Mouse (Mus musculus): ENCODE results near the gene Nt5c. TPM values are rescaled to one million over a fixed set of nuclear protein-coding genes. Genes with fewer than 3 reads are reported as not detected.

Nt5c gene
- polyA plus RNA-seq, 1 experiment from 2014 or later: 77.2 TPM

DNA sequence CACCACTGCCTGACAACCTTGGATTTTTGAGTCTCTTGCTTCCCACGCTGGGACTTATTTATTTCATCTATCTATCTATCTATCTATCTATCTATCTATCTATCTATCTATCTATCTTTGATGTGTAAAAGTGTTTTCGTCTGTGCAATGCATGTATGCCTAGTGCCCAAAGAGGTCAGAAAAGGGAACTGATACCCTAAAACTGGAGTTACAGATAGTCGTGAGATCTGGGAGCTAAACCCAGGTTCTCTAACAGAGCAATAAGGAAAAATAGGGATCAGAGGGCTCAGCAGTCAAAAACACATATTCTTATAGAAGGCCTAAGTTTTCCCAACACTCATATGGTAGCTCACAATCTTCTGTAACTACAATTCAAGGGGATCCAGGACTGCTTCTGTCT, 27.9 kb upstream of the Nt5c start:
- WGBS: 90% methylated on average over 3 of the region's 3 CpGs
- no peak for ATAC-seq (ENCODE audit: insufficient number of reproducible peaks, insufficient read depth, low FRiP score, low TSS enrichment, low read depth)
- Histone ChIP-seq H3K4me3 (no peak overlapping the region), H3K27me3 (no peaks in the 10 kb centered on the region), H3K4me1 (no peaks in the 10 kb centered on the region), H3K36me3 (peaks cover 21% of the 10 kb centered on the region), H3K9ac (no peak overlapping the region), H3K4me2 (no peak overlapping the region), H3K27ac (no peak overlapping the region), H3K9me3 (no peaks in the 10 kb centered on the region)

DNA sequence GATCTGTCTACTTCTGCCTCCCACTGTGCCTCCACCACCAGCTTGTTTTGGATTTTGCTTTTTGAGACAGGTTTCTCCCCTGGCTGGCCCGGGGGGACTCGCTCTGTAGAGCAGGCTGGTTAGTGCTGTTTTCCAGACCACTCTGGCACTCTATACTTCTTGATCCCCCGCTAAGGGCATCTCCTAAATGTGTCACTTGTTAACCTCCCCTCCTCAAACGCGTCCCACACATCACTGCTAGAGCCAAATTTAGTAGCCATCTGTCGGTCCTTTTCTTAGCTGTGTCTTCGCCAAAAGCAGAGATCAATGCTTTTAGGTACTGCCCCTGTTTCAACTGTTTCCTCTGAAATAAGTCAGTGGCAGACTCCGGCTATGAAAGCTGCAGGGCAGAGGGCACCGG, 27.0 kb upstream of the Nt5c start:
- H3K4me2 ChIP-seq: no peak overlapping the region
- H3K9ac ChIP-seq: no peak overlapping the region
- WGBS: 62% methylated on average over 9 of the region's 9 CpGs
- no peaks in the 10 kb centered on the region for H3K27me3 ChIP-seq
- ATAC-seq (ENCODE audit: insufficient number of reproducible peaks, insufficient read depth, low FRiP score, low TSS enrichment, low read depth): no peak
- H3K4me1 ChIP-seq: no peaks in the 10 kb centered on the region
- H3K36me3 ChIP-seq: peaks cover 14% of the 10 kb centered on the region
- H3K9me3 ChIP-seq: no peaks in the 10 kb centered on the region
- H3K27ac ChIP-seq: no peak overlapping the region
- no peak overlapping the region for H3K4me3 ChIP-seq

GRCm38 (mm10) chr11:115516942-115517341, 25.3 kb upstream of the Nt5c start:
- Histone ChIP-seq H3K4me3 (no peak overlapping the region), H3K4me2 (no peak overlapping the region), H3K27ac (no peak overlapping the region), H3K27me3 (no peaks in the 10 kb centered on the region), H3K4me1 (peaks cover 14% of the 10 kb centered on the region), H3K36me3 (peaks cover 3% of the 10 kb centered on the region), H3K9ac (no peak overlapping the region), H3K9me3 (no peaks in the 10 kb centered on the region)
- ATAC-seq (ENCODE audit: insufficient number of reproducible peaks, insufficient read depth, low FRiP score, low TSS enrichment, low read depth): no peak
- 78% methylated on average over 5 of the region's 5 CpGs for WGBS

DNA sequence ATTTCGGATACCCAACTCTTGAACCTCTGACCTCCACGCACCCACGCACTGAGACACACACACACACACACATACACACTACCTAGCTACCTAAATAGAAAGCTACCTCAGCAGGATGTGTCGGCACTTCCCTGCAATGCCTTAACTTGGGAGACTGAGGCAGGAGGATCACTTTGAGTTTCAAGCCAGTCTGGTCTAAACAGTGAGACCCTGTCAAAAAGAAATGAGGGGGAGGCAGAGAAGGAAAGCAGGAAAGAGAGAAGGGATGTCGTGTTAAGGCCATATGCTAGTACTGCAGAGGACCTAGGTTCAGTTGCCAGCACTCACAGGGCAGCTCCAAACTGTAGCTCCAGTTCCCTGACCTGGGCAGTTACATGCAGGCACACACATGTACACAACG, 23.4 kb upstream of the Nt5c start:
- Histone ChIP-seq H3K4me2 (peak overlapping the region; percentile 3; the same call in 1 of the 2 replicates), H3K36me3 (no peaks in the 10 kb centered on the region), H3K27ac (no peak overlapping the region), H3K27me3 (no peaks in the 10 kb centered on the region), H3K9me3 (no peaks in the 10 kb centered on the region), H3K9ac (no peak overlapping the region), H3K4me3 (no peak overlapping the region), H3K4me1 (peaks cover 33% of the 10 kb centered on the region)
- WGBS: 68% methylated on average over 6 of the region's 6 CpGs
- no peak for ATAC-seq (ENCODE audit: insufficient number of reproducible peaks, insufficient read depth, low FRiP score, low TSS enrichment, low read depth)

DNA sequence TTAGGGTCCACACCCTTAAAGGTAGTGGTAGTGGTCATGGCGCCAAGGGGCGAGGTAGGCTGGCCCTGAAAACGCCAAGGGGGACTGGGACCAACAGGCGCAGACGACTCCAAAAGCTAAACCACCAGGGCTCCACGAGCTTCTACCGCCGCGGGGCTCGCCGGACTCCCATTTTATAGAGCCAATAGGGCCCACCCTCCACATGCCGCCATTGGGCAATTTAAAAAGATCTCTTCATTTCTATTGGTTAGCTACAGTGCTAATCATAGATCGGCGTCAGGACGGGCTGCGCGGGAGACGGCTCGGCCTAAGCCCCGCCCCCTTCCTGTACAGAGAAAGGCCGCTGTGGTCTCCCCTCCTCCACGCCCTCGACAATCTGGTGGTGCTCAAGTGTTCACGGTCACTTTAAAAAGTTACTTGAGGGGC, 22.6 kb upstream of the Nt5c start, which contains the start of gene Jpt1:
Jpt1 (minus strand) TSS at position 150 of the 426 bp plus-strand sequence.
- WGBS: under 1% methylated on average over 24 of the region's 24 CpGs
- Histone ChIP-seq H3K4me3 (peak within 1 kb of the TSS; percentile 95), H3K4me1 (peaks cover 38% of the 10 kb centered on the region), H3K27ac (peak within 1 kb of the TSS; percentile 85), H3K4me2 (peak within 1 kb of the TSS; percentile 94), H3K27me3 (no peaks in the 10 kb centered on the region), H3K9me3 (no peaks in the 10 kb centered on the region), H3K9ac (peak within 1 kb of the TSS; percentile 98), H3K36me3 (no peaks in the 10 kb centered on the region)
- peak; percentile 95 for ATAC-seq (ENCODE audit: insufficient number of reproducible peaks, insufficient read depth, low FRiP score, low TSS enrichment, low read depth)

DNA sequence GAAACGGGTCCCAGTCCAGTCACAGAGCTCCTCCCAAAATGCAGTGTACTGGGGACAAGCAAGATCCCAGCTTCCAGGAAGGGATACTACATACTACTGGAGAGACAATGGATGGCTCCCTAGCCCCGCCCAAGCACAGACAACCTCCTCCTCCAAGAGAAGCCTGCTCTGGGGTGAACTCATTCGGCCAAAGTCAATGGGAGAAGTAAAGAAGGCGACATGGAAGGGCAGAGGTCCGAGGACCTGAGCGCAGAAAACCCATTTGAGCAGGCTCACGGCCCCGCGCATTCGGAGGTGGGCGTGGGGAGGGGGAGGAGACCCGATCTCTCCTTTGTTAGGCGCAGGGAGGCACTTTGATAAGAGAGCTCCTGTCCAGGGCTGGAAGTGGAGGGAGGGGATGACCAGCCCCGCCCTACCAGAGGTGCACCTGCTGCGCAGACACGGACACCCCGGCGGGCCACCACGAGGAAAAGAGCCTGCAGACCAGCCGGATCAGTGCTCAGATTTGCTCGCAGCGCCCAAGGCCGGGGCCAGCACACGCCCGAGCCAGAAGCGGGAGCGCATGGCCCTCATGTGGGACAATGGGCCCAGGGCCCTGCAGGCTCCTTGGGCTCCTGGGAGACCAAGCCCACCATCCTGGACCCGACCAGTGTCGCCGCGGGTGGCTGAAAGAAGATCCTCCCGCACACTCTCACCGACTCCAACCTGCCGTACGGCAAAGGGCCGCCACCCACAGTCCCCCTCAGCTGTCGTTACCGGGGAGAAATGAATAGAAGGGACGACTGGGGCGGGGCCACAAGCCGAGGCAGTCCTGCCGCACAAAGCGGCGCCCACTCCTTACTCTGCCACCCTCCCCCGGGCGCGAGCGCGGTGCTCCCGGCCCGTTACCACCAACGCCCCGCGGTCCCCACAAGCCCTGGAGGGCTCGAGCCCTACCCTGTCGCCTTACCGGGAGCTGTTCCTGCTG, 21.9 kb upstream of the Nt5c start:
- H3K27me3 ChIP-seq: no peaks in the 10 kb centered on the region
- ATAC-seq (ENCODE audit: insufficient number of reproducible peaks, insufficient read depth, low FRiP score, low TSS enrichment, low read depth): peak; percentile 49
- H3K36me3 ChIP-seq: no peaks in the 10 kb centered on the region
- peaks cover 41% of the 10 kb centered on the region for H3K4me1 ChIP-seq
- H3K9me3 ChIP-seq: no peaks in the 10 kb centered on the region
- H3K27ac ChIP-seq: peak overlapping the region; percentile 85
- H3K4me3 ChIP-seq: peak overlapping the region; percentile 95
- peak overlapping the region; percentile 98 for H3K9ac ChIP-seq
- peak overlapping the region; percentile 94 for H3K4me2 ChIP-seq
- under 1% methylated on average over 55 of the region's 57 CpGs for WGBS

- H3K27me3 ChIP-seq: no peaks in the 10 kb centered on the region
- H3K4me2 ChIP-seq: peak overlapping the region; percentile 94
- H3K36me3 ChIP-seq: no peaks in the 10 kb centered on the region
- WGBS: 23% methylated on average over 8 of the region's 8 CpGs
- H3K4me3 ChIP-seq: peak overlapping the region; percentile 95
- H3K27ac ChIP-seq: peak overlapping the region; percentile 85; the same call in 1 of the 2 replicates
- no peaks in the 10 kb centered on the region for H3K9me3 ChIP-seq
- H3K4me1 ChIP-seq: peaks cover 41% of the 10 kb centered on the region
- peak overlapping the region; percentile 98 for H3K9ac ChIP-seq
- no peak for ATAC-seq (ENCODE audit: insufficient number of reproducible peaks, insufficient read depth, low FRiP score, low TSS enrichment, low read depth)
These were observed 20.9 kb upstream of the Nt5c start for GRCm38 (mm10) chr11:115512407-115513183.

DNA sequence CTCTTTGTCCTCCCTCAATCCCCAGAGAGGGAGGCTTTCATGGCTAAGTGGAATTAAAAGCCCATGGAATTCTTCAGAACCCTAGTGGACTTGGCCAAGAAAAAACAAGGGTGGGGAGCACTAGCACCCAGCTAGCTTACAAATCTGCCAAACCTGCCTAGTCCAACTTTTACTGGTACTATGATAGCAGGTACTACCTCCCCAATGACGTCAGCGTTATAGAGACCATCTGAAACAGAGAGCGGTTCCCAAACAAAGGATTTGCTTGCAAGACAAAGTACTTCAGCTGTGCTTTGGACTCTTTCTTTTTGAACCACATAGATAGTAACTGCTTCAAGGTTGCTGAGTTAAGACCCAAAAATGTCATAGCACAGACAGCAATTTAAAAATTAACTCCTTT, 20.3 kb upstream of the Nt5c start:
- Histone ChIP-seq H3K4me2 (peak overlapping the region; percentile 94), H3K4me3 (peak overlapping the region; percentile 95), H3K9me3 (no peaks in the 10 kb centered on the region), H3K27me3 (no peaks in the 10 kb centered on the region), H3K36me3 (no peaks in the 10 kb centered on the region), H3K4me1 (peaks cover 41% of the 10 kb centered on the region), H3K27ac (0 out of 2 replicates have a peak overlapping the region, but pooled peaks have one; percentile 12), H3K9ac (peak overlapping the region; percentile 98)
- WGBS: 46% methylated on average over 3 of the region's 3 CpGs
- ATAC-seq (ENCODE audit: insufficient number of reproducible peaks, insufficient read depth, low FRiP score, low TSS enrichment, low read depth): no peak

DNA sequence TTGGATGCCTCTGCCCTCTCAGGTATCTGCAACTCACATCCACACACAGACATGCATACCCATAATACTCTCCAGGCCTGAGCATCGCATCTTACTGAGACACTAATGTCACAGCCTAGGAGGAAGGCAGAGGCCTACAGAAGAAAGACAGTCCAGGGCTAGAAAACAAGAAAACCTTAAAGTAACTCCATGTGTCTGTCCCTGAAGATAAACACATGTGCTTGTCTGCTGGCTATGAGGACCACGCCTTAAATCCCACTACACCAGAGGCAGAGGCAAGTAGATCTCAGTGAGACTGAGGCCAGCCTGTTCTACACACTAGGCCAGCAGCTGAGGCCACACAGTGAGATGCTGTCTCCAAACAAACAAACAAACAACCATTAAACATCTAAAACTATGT, 19.5 kb upstream of the Nt5c start:
- peak overlapping the region; percentile 95 for H3K4me3 ChIP-seq
- H3K4me2 ChIP-seq: peak overlapping the region; percentile 94
- H3K4me1 ChIP-seq: peaks cover 48% of the 10 kb centered on the region
- no peak overlapping the region for H3K27ac ChIP-seq
- no peak for ATAC-seq (ENCODE audit: insufficient number of reproducible peaks, insufficient read depth, low FRiP score, low TSS enrichment, low read depth)
- H3K9ac ChIP-seq: peak overlapping the region; percentile 22; the same call in 1 of the 2 replicates
- 0 out of 2 replicates have a peak, but pooled peaks cover 2% of the 10 kb centered on the region for H3K36me3 ChIP-seq
- no peaks in the 10 kb centered on the region for H3K27me3 ChIP-seq
- H3K9me3 ChIP-seq: no peaks in the 10 kb centered on the region
- WGBS: 36% methylated on average over 2 of the region's 2 CpGs

- Histone ChIP-seq H3K36me3 (0 out of 2 replicates have a peak, but pooled peaks cover 2% of the 10 kb centered on the region), H3K4me3 (peak overlapping the region; percentile 5), H3K27ac (peak overlapping the region; percentile 4; the same call in 1 of the 2 replicates), H3K9me3 (no peaks in the 10 kb centered on the region), H3K4me1 (peaks cover 50% of the 10 kb centered on the region), H3K9ac (0 out of 2 replicates have a peak overlapping the region, but pooled peaks have one; percentile 27), H3K27me3 (no peaks in the 10 kb centered on the region), H3K4me2 (peak overlapping the region; percentile 94)
- 45% methylated on average over 5 of the region's 5 CpGs for WGBS
- no peak for ATAC-seq (ENCODE audit: insufficient number of reproducible peaks, insufficient read depth, low FRiP score, low TSS enrichment, low read depth)
These were observed 18.8 kb upstream of the Nt5c start for GRCm38 (mm10) chr11:115510507-115510888.

DNA sequence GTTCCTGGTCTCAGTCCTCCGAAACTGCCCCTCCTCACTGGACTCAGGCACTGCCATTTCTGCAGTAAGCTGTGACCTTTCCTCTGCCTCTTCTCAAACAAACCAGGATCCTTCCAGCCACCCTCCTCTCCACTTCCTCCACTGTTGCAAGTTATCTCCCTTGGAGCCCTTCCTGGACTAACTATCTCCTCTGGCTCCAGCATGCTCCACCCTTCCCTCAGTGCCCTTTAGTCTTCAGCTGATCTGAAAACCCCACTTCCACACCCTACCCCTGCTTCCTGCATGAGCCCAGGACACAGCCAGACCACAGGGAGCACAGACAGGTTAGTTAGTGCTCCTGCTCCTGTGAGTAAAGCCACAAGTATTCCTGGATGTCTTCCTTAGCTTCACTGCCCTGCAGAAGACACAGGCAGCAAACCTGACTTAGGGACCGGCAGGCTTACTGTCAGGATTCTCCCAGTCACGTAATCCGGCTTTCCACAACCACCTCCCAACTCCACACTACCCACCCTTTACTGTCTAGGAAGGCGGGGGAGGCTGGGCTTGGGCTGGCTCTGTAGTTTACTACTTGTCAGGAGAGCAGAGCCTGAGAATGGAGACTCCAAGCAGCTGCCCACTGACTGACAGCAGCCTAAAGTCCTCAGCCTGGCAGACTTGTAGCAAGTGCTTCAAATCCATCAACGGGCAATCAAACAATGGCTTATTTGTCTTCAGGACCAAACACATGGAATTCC, 18.3 kb upstream of the Nt5c start:
- 46% methylated on average over 6 of the region's 6 CpGs for WGBS
- ATAC-seq (ENCODE audit: insufficient number of reproducible peaks, insufficient read depth, low FRiP score, low TSS enrichment, low read depth): no peak
- peaks cover 50% of the 10 kb centered on the region for H3K4me1 ChIP-seq
- H3K9me3 ChIP-seq: no peaks in the 10 kb centered on the region
- peak overlapping the region; percentile 4; the same call in 1 of the 2 replicates for H3K27ac ChIP-seq
- peak overlapping the region; percentile 5 for H3K4me3 ChIP-seq
- H3K9ac ChIP-seq: peak overlapping the region; percentile 52
- H3K27me3 ChIP-seq: no peaks in the 10 kb centered on the region
- 0 out of 2 replicates have a peak, but pooled peaks cover 2% of the 10 kb centered on the region for H3K36me3 ChIP-seq
- peak overlapping the region; percentile 94 for H3K4me2 ChIP-seq
